Mouse (Mus musculus) hindbrain, embryonic 12.5 days (tissue): ENCODE results near the gene Smurf1. TPM values are rescaled to one million over a fixed set of nuclear protein-coding genes. Genes with fewer than 3 reads are reported as not detected.

ENCODE experiments used
- ATAC-seq: fragments of 200-750 bp; cut with Nextera tagmentation; 2 replicates; pipeline ENCODE4 v1.8.0; 2017; ENCODE audit warnings: moderate TSS enrichment; ENCODE audit not compliant: low FRiP score
- H3K27ac ChIP-seq: fragments of 300-500 bp; sonication (generic); 2 replicates; pipeline ENCODE4 v1.5.1; 2016; ENCODE audit warnings: mild to moderate bottlenecking
- H3K27me3 ChIP-seq: fragments of 300-500 bp; sonication (generic); 2 replicates; pipeline ENCODE4 v1.6.1; 2016; ENCODE audit warnings: mild to moderate bottlenecking
- H3K36me3 ChIP-seq: fragments of 300-500 bp; sonication (generic); 2 replicates; pipeline ENCODE4 v1.6.1; 2016; ENCODE audit warnings: mild to moderate bottlenecking
- H3K4me1 ChIP-seq: fragments of 300-500 bp; sonication (generic); 2 replicates; pipeline ENCODE4 v1.6.1; 2016
- H3K4me2 ChIP-seq: fragments of 300-500 bp; sonication (generic); replicated peaks from 2 replicates; pipeline ENCODE4 v1.6.1; 2016; ENCODE audit warnings: mild to moderate bottlenecking
- H3K4me3 ChIP-seq: fragments of 300-500 bp; sonication (generic); 2 replicates; pipeline ENCODE4 v1.5.1; 2016; ENCODE audit warnings: mild to moderate bottlenecking
- H3K9ac ChIP-seq: fragments of 300-500 bp; sonication (generic); 2 replicates; pipeline ENCODE4 v1.6.1; 2016; ENCODE audit warnings: mild to moderate bottlenecking, moderate library complexity
- H3K9me3 ChIP-seq: fragments of 300-500 bp; sonication (generic); replicated peaks from 2 replicates; pipeline ENCODE4 v1.6.1; 2016; ENCODE audit warnings: mild to moderate bottlenecking
- WGBS: fragments of 180-500 bp; shearing (Covaris S2); methylation state at CpG from one replicate; pipeline ENCODE4 v1.1.7; 2016; 5-methylcytosine and 5-hydroxymethylcytosine counted together
- polyA plus RNA-seq: library from polyadenylated mRNA; unstranded; fragments of >200 nt; fragmentation: Nextera tagmentation; extraction: Ambion mirVana; gene quantifications from 2 replicates; pipeline ENCODE4 v1.2.1, GENCODE M21; 2016

Smurf1 gene
- polyA plus RNA-seq, 1 experiment from 2014 or later: 33.3 TPM

- 94% methylated on average over 5 of the region's 5 CpGs for WGBS
Observed at GRCm38 (mm10) chr5:144984839-144985238, 19.2 kb upstream of the Smurf1 start.

GRCm38 (mm10) chr5:144983227-144983626, 17.6 kb upstream of the Smurf1 start:
- Histone ChIP-seq H3K4me2 (no peak overlapping the region), H3K9me3 (peaks cover 10% of the 10 kb centered on the region), H3K27ac (no peak overlapping the region), H3K27me3 (no peaks in the 10 kb centered on the region), H3K36me3 (no peaks in the 10 kb centered on the region), H3K9ac (no peak overlapping the region), H3K4me1 (no peaks in the 10 kb centered on the region), H3K4me3 (no peak overlapping the region)
- WGBS: 96% methylated on average over 3 of the region's 3 CpGs
- no peak for ATAC-seq

More at GRCm38 (mm10) chr5:144984839-144985238, 19.2 kb upstream of the Smurf1 start:
- no peaks in the 10 kb centered on the region for H3K27me3 ChIP-seq
- no peak overlapping the region for H3K9ac ChIP-seq
- peaks cover 10% of the 10 kb centered on the region for H3K9me3 ChIP-seq
- no peaks in the 10 kb centered on the region for H3K4me1 ChIP-seq
- H3K4me2 ChIP-seq: no peak overlapping the region
- no peak overlapping the region for H3K27ac ChIP-seq
- no peaks in the 10 kb centered on the region for H3K36me3 ChIP-seq
- no peak for ATAC-seq
- no peak overlapping the region for H3K4me3 ChIP-seq

- H3K4me1 ChIP-seq: no peaks in the 10 kb centered on the region
- H3K4me3 ChIP-seq: no peak overlapping the region
- H3K27ac ChIP-seq: no peak overlapping the region
- WGBS: 86% methylated on average over 6 of the region's 6 CpGs
- no peak overlapping the region for H3K9ac ChIP-seq
- peaks cover 6% of the 10 kb centered on the region for H3K9me3 ChIP-seq
- no peaks in the 10 kb centered on the region for H3K27me3 ChIP-seq
- H3K4me2 ChIP-seq: no peak overlapping the region
- no peaks in the 10 kb centered on the region for H3K36me3 ChIP-seq
- no peak for ATAC-seq
Observed at GRCm38 (mm10) chr5:144979110-144979509, 13.5 kb upstream of the Smurf1 start.

GRCm38 (mm10) chr5:144978533-144979107, 13.0 kb upstream of the Smurf1 start:
- H3K27ac ChIP-seq: no peak overlapping the region
- 72% methylated on average over 10 of the region's 10 CpGs for WGBS
- no peak for ATAC-seq
- no peak overlapping the region for H3K4me2 ChIP-seq
- no peaks in the 10 kb centered on the region for H3K27me3 ChIP-seq
- H3K4me1 ChIP-seq: no peaks in the 10 kb centered on the region
- H3K9ac ChIP-seq: no peak overlapping the region
- H3K9me3 ChIP-seq: peaks cover 6% of the 10 kb centered on the region
- H3K4me3 ChIP-seq: no peak overlapping the region
- no peaks in the 10 kb centered on the region for H3K36me3 ChIP-seq

GRCm38 (mm10) chr5:144971266-144971665, 5.6 kb upstream of the Smurf1 start:
- no peak for ATAC-seq
- H3K27me3 ChIP-seq: peaks cover 8% of the 10 kb centered on the region
- no peak overlapping the region for H3K4me3 ChIP-seq
- H3K9me3 ChIP-seq: no peaks in the 10 kb centered on the region
- 91% methylated on average over 3 of the region's 3 CpGs for WGBS
- H3K27ac ChIP-seq: no peak overlapping the region
- 0 out of 2 replicates have a peak, but pooled peaks cover 6% of the 10 kb centered on the region for H3K4me1 ChIP-seq
- no peaks in the 10 kb centered on the region for H3K36me3 ChIP-seq
- H3K4me2 ChIP-seq: no peak overlapping the region
- no peak overlapping the region for H3K9ac ChIP-seq

GRCm38 (mm10) chr5:144964872-144965638, 592 bp downstream of the Smurf1 start:
- no peaks in the 10 kb centered on the region for H3K9me3 ChIP-seq
- ATAC-seq: peak; percentile 83
- peak overlapping the region; percentile 92 for H3K27ac ChIP-seq
- H3K4me1 ChIP-seq: peaks cover 40% of the 10 kb centered on the region
- under 1% methylated on average over 21 of the region's 56 CpGs for WGBS
- H3K4me2 ChIP-seq: peak overlapping the region; percentile 81
- H3K9ac ChIP-seq: peak overlapping the region; percentile 95
- no peaks in the 10 kb centered on the region for H3K36me3 ChIP-seq
- H3K4me3 ChIP-seq: peak overlapping the region; percentile 87
- H3K27me3 ChIP-seq: peaks cover 8% of the 10 kb centered on the region

GRCm38 (mm10) chr5:144964465-144964864, 1.2 kb downstream of the Smurf1 start:
- Histone ChIP-seq H3K9ac (no peak overlapping the region), H3K4me2 (peak overlapping the region; percentile 81), H3K9me3 (no peaks in the 10 kb centered on the region), H3K4me3 (peak overlapping the region; percentile 87), H3K27ac (peak overlapping the region; percentile 53; the same call in 1 of the 2 replicates), H3K4me1 (peaks cover 40% of the 10 kb centered on the region), H3K36me3 (no peaks in the 10 kb centered on the region), H3K27me3 (peaks cover 8% of the 10 kb centered on the region)
- ATAC-seq: peak; percentile 61
- WGBS: 34% methylated on average over 7 of the region's 8 CpGs

- 13% methylated on average over 13 of the region's 13 CpGs for WGBS
- H3K4me1 ChIP-seq: peaks cover 40% of the 10 kb centered on the region
- 0 out of 2 replicates have a peak, but pooled peaks have one; percentile 14 for ATAC-seq
- no peaks in the 10 kb centered on the region for H3K36me3 ChIP-seq
- H3K4me2 ChIP-seq: peak overlapping the region; percentile 81
- peak overlapping the region; percentile 5; the same call in 1 of the 2 replicates for H3K4me3 ChIP-seq
- H3K27me3 ChIP-seq: peaks cover 8% of the 10 kb centered on the region
- H3K9ac ChIP-seq: peak overlapping the region; percentile 15; the same call in 1 of the 2 replicates
- H3K27ac ChIP-seq: 0 out of 2 replicates have a peak overlapping the region, but pooled peaks have one; percentile 19
- H3K9me3 ChIP-seq: no peaks in the 10 kb centered on the region
Observed at GRCm38 (mm10) chr5:144963817-144964261, 1.8 kb downstream of the Smurf1 start.

GRCm38 (mm10) chr5:144963401-144963800, 2.2 kb downstream of the Smurf1 start:
- Histone ChIP-seq H3K27me3 (peaks cover 8% of the 10 kb centered on the region), H3K4me3 (peak overlapping the region; percentile 5; the same call in 1 of the 2 replicates), H3K9ac (peak overlapping the region; percentile 15; the same call in 1 of the 2 replicates), H3K4me2 (peak overlapping the region; percentile 81), H3K27ac (0 out of 2 replicates have a peak overlapping the region, but pooled peaks have one; percentile 19), H3K9me3 (no peaks in the 10 kb centered on the region), H3K4me1 (peaks cover 43% of the 10 kb centered on the region), H3K36me3 (no peaks in the 10 kb centered on the region)
- no peak for ATAC-seq
- 64% methylated on average over 3 of the region's 3 CpGs for WGBS

- no peak overlapping the region for H3K4me2 ChIP-seq
- H3K4me3 ChIP-seq: no peak overlapping the region
- no peak overlapping the region for H3K9ac ChIP-seq
- H3K27me3 ChIP-seq: no peaks in the 10 kb centered on the region
- 86% methylated on average over 9 of the region's 9 CpGs for WGBS
- H3K27ac ChIP-seq: no peak overlapping the region
- H3K9me3 ChIP-seq: no peaks in the 10 kb centered on the region
- peaks cover 26% of the 10 kb centered on the region for H3K4me1 ChIP-seq
- ATAC-seq: no peak
- no peaks in the 10 kb centered on the region for H3K36me3 ChIP-seq
Observed at GRCm38 (mm10) chr5:144958271-144958670, 7.4 kb downstream of the Smurf1 start.

GRCm38 (mm10) chr5:144954432-144954831, 11.2 kb downstream of the Smurf1 start:
- no peak overlapping the region for H3K9ac ChIP-seq
- H3K4me1 ChIP-seq: peaks cover 19% of the 10 kb centered on the region; the same call in 1 of the 2 replicates
- H3K27ac ChIP-seq: no peak overlapping the region
- no peaks in the 10 kb centered on the region for H3K36me3 ChIP-seq
- no peaks in the 10 kb centered on the region for H3K27me3 ChIP-seq
- H3K4me3 ChIP-seq: no peak overlapping the region
- H3K9me3 ChIP-seq: no peaks in the 10 kb centered on the region
- 93% methylated on average over 7 of the region's 7 CpGs for WGBS
- H3K4me2 ChIP-seq: no peak overlapping the region
- no peak for ATAC-seq

- H3K27me3 ChIP-seq: no peaks in the 10 kb centered on the region
- no peak overlapping the region for H3K9ac ChIP-seq
- no peak overlapping the region for H3K4me3 ChIP-seq
- WGBS: 86% methylated on average over 2 of the region's 2 CpGs
- H3K36me3 ChIP-seq: no peaks in the 10 kb centered on the region
- no peak for ATAC-seq
- H3K4me1 ChIP-seq: peaks cover 18% of the 10 kb centered on the region; the same call in 1 of the 2 replicates
- H3K4me2 ChIP-seq: no peak overlapping the region
- no peaks in the 10 kb centered on the region for H3K9me3 ChIP-seq
- H3K27ac ChIP-seq: no peak overlapping the region
Observed at GRCm38 (mm10) chr5:144952592-144952991, 13.1 kb downstream of the Smurf1 start.
